Mouse (Mus musculus) inflammation-experienced regulatory T-cells, adult 16 weeks (primary cell): ENCODE measurements around the gene Ctsg. TPM values are rescaled to one million over a fixed set of nuclear protein-coding genes. Genes with fewer than 3 reads are reported as not detected.

ENCODE experiments used
- polyA plus RNA-seq: library from polyadenylated mRNA; unstranded; fragments of 100-300 nt; shearing (Covaris generic); gene quantifications from one replicate; pipeline ENCODE4 v1.2.1, GENCODE M21; 2017

The Ctsg gene
- not detected for polyA plus RNA-seq

GRCm38 (mm10) chr14:56102386-56102785, at the start of gene Ctsg:
Gene Ctsg (minus strand): TSS chr14:56102574.

GRCm38 (mm10) chr14:56132508-56132907, 30.1 kb upstream of the Ctsg start, which contains the start of gene Gzmd:
Gene Gzmd (minus strand): TSS chr14:56132608.

GRCm38 (mm10) chr14:56120525-56120924, 18.2 kb upstream of the Ctsg start, which contains the start of gene Gzme:
Gene Gzme (minus strand): TSS chr14:56120625.

GRCm38 (mm10) chr14:56085167-56085566, 17.2 kb downstream of the Ctsg start, which contains the start of gene Mcpt8:
Gene Mcpt8 (minus strand): TSS chr14:56085273.

GRCm38 (mm10) chr14:56062213-56062612, 40.2 kb downstream of the Ctsg start, which contains the start of gene Mcpt4:
Gene Mcpt4 (minus strand): TSS chr14:56062313.

Other genes with a start within 250 kb of the Ctsg start
- 1.4 TPM for gene Nynrin, start 248.6 kb downstream of the Ctsg start, polyA plus RNA-seq
- gene Cbln3, start 218.2 kb downstream of the Ctsg start, polyA plus RNA-seq: 0.13 TPM
- 131 TPM for gene Khnyn, start 217.6 kb downstream of the Ctsg start, polyA plus RNA-seq
- gene Sdr39u1, start 202.3 kb downstream of the Ctsg start, polyA plus RNA-seq: 79.0 TPM
- gene Cma1, start 157.9 kb downstream of the Ctsg start, polyA plus RNA-seq: not detected
- gene Cma2, start 151.6 kb downstream of the Ctsg start, polyA plus RNA-seq: not detected
- not detected for gene Mcpt1, start 84.6 kb downstream of the Ctsg start, polyA plus RNA-seq
- not detected for gene Mcpt9, start 72.1 kb downstream of the Ctsg start, polyA plus RNA-seq
- gene Mcpt2, start 60.5 kb downstream of the Ctsg start, polyA plus RNA-seq: not detected
- gene Mcpt4, start 40.3 kb downstream of the Ctsg start, polyA plus RNA-seq: not detected
- gene Mcpt8, start 17.3 kb downstream of the Ctsg start, polyA plus RNA-seq: not detected
- gene Gzme, start 18.1 kb upstream of the Ctsg start, polyA plus RNA-seq: not detected
- gene Gzmd, start 30.0 kb upstream of the Ctsg start, polyA plus RNA-seq: not detected
- gene Gzmg, start 57.0 kb upstream of the Ctsg start, polyA plus RNA-seq: not detected
- not detected for gene Gzmn, start 72.0 kb upstream of the Ctsg start, polyA plus RNA-seq
- gene Gzmf, start 108.8 kb upstream of the Ctsg start, polyA plus RNA-seq: not detected
- 3.2 TPM for gene Gzmc, start 132.1 kb upstream of the Ctsg start, polyA plus RNA-seq
- gene Gzmb, start 159.7 kb upstream of the Ctsg start, polyA plus RNA-seq: 14.5 TPM